Mouse (Mus musculus) retina, postnatal 1 day (tissue): Measurements from ENCODE around the gene Xlr4b.
"Not testable (repeated sequence)": the region's sequence is repeated elsewhere in the genome, so short reads cannot be mapped to it uniquely, and the experiment has no call there.

ENCODE experiments used
- DNase-seq: peaks from one replicate; pipeline ENCODE4 v3.0.0-alpha.2; 2012

Gene Xlr4b

DNA sequence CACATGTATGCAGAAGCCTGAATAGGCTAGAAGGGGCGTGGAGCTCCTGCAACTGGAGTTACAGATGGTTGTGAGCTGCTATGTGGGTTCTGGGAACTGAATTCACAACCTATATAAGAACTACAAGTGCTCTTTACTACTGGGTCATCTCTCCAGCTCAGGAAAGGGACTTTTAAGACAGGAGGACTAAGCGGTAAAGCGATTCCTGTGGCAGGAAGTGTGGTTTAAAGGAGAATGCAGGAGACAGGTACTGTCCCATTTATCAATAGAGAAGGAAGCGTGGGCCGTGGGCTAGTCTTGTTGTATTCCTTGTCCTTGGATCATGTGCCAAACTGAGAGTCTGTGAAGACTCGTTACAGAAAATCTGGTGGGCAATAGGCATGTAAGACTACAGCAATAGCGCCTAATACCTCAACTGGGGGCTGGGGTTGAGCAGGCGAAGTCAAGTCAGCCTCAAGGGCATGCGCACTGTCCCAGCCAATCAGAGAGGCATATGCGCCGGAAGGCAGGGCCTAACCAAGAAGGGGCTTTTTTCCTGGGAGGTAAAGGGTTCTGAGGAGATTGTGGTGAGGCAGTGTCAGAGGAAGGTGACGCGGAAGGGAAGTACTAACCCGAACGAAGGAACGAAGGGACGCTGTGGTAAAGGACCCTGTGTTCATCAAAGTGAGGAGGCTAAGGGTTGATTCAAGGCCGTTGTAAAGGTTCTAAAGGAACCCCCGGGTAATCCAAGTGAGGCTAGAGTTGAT is at the start of gene Xlr4b:
Xlr4b (plus strand) TSS at position 515 of the 746 bp plus-strand sequence.
- DNase-seq: not testable (repeated sequence)

- DNase-seq: not testable (repeated sequence)
These were observed 37.2 kb upstream of the Xlr4b start, which contains the start of gene Spin2d for GRCm38 (mm10) chrX:73176889-73177288. TSS of gene Spin2d (minus strand) at chrX:73176989.

- DNase-seq: peak; percentile 24
These were observed 22.2 kb upstream of the Xlr4b start, which contains the start of gene Xlr3b for GRCm38 (mm10) chrX:73191934-73192333. TSS of gene Xlr3b (plus strand) at chrX:73192207.

DNA sequence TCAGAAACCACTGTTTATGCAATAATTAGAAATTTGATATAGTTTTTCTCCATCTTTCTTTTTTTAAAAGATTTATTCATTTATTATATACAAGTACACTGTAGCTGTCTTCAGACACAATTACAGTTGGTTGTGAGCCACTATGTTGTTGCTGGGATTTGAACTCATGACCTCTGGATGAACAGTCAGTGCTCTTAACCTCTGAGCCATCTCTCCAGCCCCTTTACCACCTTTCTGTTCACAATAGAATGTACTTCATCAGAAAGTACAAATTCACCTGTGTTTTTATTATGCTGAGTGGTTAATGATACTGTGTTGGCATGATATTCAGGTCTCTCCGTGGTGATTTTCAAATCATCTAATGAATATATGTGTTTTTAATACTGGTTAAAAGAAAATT is 11.2 kb downstream of the Xlr4b start:
- DNase-seq: no peak

- DNase-seq: peak; percentile 91
These were observed 13.9 kb downstream of the Xlr4b start, which contains the start of gene F8a for GRCm38 (mm10) chrX:73227914-73228605. TSS of gene F8a (plus strand) at chrX:73228291.

DNA sequence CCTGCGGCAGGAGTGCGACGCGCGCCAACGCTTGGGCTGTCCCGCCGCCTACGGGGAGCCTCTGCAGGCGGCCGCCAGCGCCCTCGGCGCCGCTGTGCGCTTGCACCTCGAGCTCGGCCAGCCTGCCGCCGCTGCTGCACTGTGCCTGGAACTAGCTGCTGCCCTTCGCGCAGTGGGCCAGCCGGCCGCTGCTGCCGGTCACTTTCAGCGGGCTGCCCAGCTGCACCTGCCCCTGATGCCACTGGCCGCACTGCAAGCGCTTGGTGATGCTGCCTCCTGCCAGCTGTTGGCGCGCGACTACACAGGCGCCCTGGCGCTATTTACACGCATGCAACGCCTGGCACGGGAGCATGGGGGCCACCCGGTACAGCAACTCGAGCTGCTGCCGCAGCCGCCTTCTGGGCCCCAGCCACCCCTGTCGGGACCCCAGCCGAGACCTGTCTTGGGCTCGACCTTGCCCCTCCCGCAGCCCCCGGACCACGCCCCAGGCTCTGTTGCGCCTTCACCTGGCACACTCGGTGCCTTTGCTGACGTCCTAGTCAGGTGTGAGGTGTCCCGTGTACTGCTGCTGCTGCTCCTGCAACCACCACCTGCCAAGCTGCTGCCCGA is 14.6 kb downstream of the Xlr4b start:
- peak; percentile 70 for DNase-seq

DNA sequence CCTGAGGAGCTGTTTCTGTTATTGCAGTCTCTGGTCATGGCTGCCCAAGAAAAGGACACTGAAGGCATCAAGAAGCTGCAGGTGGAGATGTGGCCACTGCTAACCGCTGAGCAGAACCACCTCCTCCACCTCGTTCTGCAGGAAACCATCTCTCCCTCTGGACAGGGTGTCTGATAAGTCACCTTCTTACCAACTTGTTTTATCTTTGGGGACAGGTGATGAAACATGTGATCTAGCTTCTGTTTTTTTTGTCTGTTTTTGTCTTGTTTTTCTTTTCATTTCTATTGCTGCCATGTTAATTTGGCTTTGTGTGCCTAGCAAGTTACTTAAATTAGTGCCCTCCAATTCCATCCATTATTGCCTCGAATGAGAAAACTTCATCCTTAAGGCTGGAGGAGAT is 15.2 kb downstream of the Xlr4b start:
- DNase-seq: no peak

DNA sequence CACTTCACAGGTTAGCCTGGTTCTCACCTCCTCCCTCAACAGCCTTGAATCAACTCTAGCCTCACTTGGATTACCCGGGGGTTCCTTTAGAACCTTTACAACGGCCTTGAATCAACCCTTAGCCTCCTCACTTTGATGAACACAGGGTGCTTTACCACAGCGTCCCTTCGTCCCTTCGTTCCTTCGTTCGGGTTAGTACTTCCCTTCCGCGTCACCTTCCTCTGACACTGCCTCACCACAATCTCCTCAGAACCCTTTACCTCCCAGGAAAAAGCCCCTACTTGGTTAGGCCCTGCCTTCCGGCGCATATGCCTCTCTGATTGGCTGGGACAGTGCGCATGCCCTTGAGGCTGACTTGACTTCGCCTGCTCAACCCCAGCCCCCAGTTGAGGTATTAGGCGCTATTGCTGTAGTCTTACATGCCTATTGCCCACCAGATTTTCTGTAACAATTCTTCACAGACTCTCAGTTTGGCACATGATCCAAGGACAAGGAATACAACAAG is 28.7 kb downstream of the Xlr4b start, which contains the start of gene Xlr4c:
Xlr4c (minus strand) TSS at position 310 of the 505 bp plus-strand sequence.
- not testable (repeated sequence) for DNase-seq

- peak; percentile 0 for DNase-seq
These were observed 48.3 kb downstream of the Xlr4b start for GRCm38 (mm10) chrX:73262428-73262827.

- not testable (repeated sequence) for DNase-seq
These were observed 51.1 kb downstream of the Xlr4b start, which contains the start of gene Xlr3c for GRCm38 (mm10) chrX:73265270-73265669. TSS of gene Xlr3c (minus strand) at chrX:73265390.
